Mouse (Mus musculus) frontal cortex, adult 2 months (tissue): ENCODE data around the gene Olfr735. TPM values are rescaled to one million over a fixed set of nuclear protein-coding genes. Genes with fewer than 3 reads are reported as not detected.

ENCODE experiments used
- DNase-seq, 2 experiments: peaks; one replicate each; pipeline ENCODE4 v3.0.0; 2022; ENCODE audit warnings: low spot score in 1 of 2; ENCODE audit errors: extremely low spot score in 1 of 2
- polyA plus RNA-seq: library from polyadenylated mRNA; depleted of rRNA; stranded (reverse); fragments of >200 nt; gene quantifications from 2 replicates; pipeline ENCODE4 v1.2.3, GENCODE M21; 2012; rRNA removed

Gene Olfr735
- not detected in 2 replicates for polyA plus RNA-seq

GRCm38 (mm10) chr14:50348796-50349195 is at the start of gene Olfr735:
TSS of gene Olfr735 (minus strand) at chr14:50348872.
- no peak for DNase-seq

DNA sequence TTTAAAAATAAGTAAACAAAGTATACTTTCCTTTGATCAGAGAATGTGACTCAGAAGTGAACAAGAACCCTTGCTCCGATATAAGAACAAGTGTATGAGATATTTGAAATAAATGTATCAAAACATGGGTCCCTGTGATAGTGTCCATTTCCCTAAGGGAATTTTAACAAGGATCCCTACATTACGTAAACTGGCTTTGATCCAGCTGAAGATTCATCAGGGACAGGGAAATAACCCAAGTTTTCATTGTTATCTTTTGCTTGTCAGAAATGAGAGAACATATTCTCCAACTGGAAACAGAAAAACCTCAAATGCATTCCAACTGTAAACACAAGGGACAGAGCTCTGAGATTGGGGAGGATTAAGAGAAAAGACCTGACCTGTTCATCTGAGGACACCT is 32.2 kb upstream of the Olfr735 start, which contains the start of gene Olfr736:
TSS of gene Olfr736 (plus strand) at position 301 of the 400 bp plus-strand sequence.
- no peak for DNase-seq

DNA sequence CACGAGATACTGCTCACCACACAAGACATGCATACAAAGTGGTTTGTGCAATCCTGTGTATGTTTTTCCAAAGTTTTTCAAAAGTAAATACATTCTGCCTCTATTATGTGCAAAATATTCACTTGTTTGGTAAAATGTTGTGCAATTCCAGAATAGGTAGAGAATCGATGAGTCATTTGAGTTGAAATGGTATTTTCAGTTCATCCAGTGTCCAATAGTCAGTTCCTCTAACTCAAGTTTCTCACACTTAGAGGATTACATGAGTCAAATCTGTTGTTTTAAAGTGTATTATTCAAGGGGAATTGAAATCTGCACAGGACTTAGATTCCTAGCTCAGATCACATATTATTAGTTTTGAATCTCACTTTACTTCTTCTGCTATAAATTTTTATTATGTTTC is 14.9 kb upstream of the Olfr735 start:
- DNase-seq, result no peak

DNA sequence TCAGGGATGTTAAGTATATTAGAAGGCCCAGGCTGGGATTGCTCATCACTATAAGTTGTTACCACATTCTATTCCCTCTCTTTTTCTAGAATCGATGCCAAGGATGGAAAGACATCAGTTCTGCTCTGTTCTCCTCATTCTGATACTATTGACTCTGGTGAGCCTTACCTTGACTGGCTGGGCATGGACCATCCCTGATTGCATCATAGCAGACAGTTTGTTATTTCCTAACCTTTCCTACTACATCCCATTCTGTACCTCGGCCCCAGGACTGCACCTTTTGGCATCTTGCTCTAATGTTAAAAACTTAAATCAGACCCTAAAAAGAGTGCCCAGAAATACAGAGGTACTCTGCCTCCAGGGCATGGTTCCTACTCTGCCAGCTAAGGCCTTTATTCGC is 11.8 kb upstream of the Olfr735 start:
- no peak for DNase-seq

GRCm38 (mm10) chr14:50357593-50357992 is 8.9 kb upstream of the Olfr735 start, which contains the start of gene Tlr11:
TSS of gene Tlr11 (plus strand) at chr14:50357914.
- no peak for DNase-seq

- no peak for DNase-seq
Observed at GRCm38 (mm10) chr14:50356725-50357124, 8.1 kb upstream of the Olfr735 start.

- peak in 1 of 2 experiments; percentile 2 for DNase-seq
Observed at GRCm38 (mm10) chr14:50352438-50352837, 3.8 kb upstream of the Olfr735 start.

- no peak for DNase-seq
Observed at GRCm38 (mm10) chr14:50326661-50327060, 22.0 kb downstream of the Olfr735 start, which contains the start of gene Olfr734. TSS of gene Olfr734 (minus strand) at chr14:50326761.

GRCm38 (mm10) chr14:50301422-50301821 is 47.2 kb downstream of the Olfr735 start, which contains the start of gene Olfr733:
TSS of gene Olfr733 (minus strand) at chr14:50301522.
- no peak for DNase-seq

Other genes with a start within 250 kb of the Olfr735 start
- 0.08 TPM in 1 of 2 replicates, not detected in the other for gene Olfr727, start 225.7 kb downstream of the Olfr735 start, polyA plus RNA-seq
- not detected in 2 replicates for gene Olfr728, start 206.2 kb downstream of the Olfr735 start, polyA plus RNA-seq
- gene Olfr729, start 196.0 kb downstream of the Olfr735 start, polyA plus RNA-seq, result not detected in 2 replicates
- gene Olfr730, start 160.7 kb downstream of the Olfr735 start, polyA plus RNA-seq, result 0.02 TPM in 1 of 2 replicates, not detected in the other
- not detected in 2 replicates for gene Olfr731, start 107.0 kb downstream of the Olfr735 start, polyA plus RNA-seq
- not detected in 2 replicates for gene Olfr732, start 64.7 kb downstream of the Olfr735 start, polyA plus RNA-seq
- not detected in 2 replicates for gene Olfr733, start 47.4 kb downstream of the Olfr735 start, polyA plus RNA-seq
- gene Olfr734, start 22.1 kb downstream of the Olfr735 start, polyA plus RNA-seq, result not detected in 2 replicates
- not detected in 2 replicates for gene Tlr11, start 9.0 kb upstream of the Olfr735 start, polyA plus RNA-seq
- not detected in 2 replicates for gene Olfr736, start 32.3 kb upstream of the Olfr735 start, polyA plus RNA-seq
- gene Olfr738, start 58.7 kb upstream of the Olfr735 start, polyA plus RNA-seq, result not detected in 2 replicates
- gene Olfr739, start 69.8 kb upstream of the Olfr735 start, polyA plus RNA-seq, result not detected in 2 replicates
- 0.08 TPM in 1 of 2 replicates, not detected in the other for gene Olfr740, start 96.7 kb upstream of the Olfr735 start, polyA plus RNA-seq
- gene Olfr741, start 123.9 kb upstream of the Olfr735 start, polyA plus RNA-seq, result not detected in 2 replicates
- gene Olfr742, start 154.7 kb upstream of the Olfr735 start, polyA plus RNA-seq, result not detected in 2 replicates
- not detected in 2 replicates for gene Olfr743, start 173.0 kb upstream of the Olfr735 start, polyA plus RNA-seq